Mouse (Mus musculus): ENCODE data around the gene Olfr834. TPM values are rescaled to one million over a fixed set of nuclear protein-coding genes. Genes with fewer than 3 reads are reported as not detected.

Olfr834 gene
- polyA plus RNA-seq (2015; fragmentation: Nextera tagmentation; extraction: Ambion mirVana), result not detected in 2 replicates

GRCm38 (mm10) chr9:18987690-18988089 lies at the start of gene Olfr834:
Olfr834 (plus strand) TSS chr9:18987990.
- no peak within 1 kb of the TSS for H3K4me2 ChIP-seq (ENCODE audit: low read depth, low read length)
- H3K36me3 ChIP-seq (ENCODE audit: control insufficient read depth, insufficient read depth), result no peaks in the 10 kb centered on the region
- no peak for ATAC-seq (replicated peaks; ENCODE audit: extremely low read depth, insufficient read depth, low FRiP score)
- H3K27ac ChIP-seq (ENCODE audit: low read length), result no peak within 1 kb of the TSS
- no peaks in the 10 kb centered on the region for H3K4me1 ChIP-seq (ENCODE audit: control insufficient read depth, insufficient read depth, low read length)
- WGBS, result 83% methylated on average over 3 of the region's 3 CpGs
- H3K9ac ChIP-seq (ENCODE audit: low read length), result no peak within 1 kb of the TSS
- H3K9me3 ChIP-seq (replicated peaks; ENCODE audit: control insufficient read depth, low read length), result peaks cover 2% of the 10 kb centered on the region; the same call in 1 of the 2 replicates
- no peak within 1 kb of the TSS for H3K4me3 ChIP-seq (ENCODE audit: low read length)
- no peaks in the 10 kb centered on the region for H3K27me3 ChIP-seq (ENCODE audit: control insufficient read depth, insufficient read depth, low read length)

GRCm38 (mm10) chr9:18962021-18962420 lies 25.8 kb upstream of the Olfr834 start:
- no peak overlapping the region for H3K9ac ChIP-seq (ENCODE audit: low read length)
- H3K27ac ChIP-seq (ENCODE audit: low read length), result no peak overlapping the region
- no peaks in the 10 kb centered on the region for H3K4me1 ChIP-seq (ENCODE audit: control insufficient read depth, insufficient read depth, low read length)
- no peaks in the 10 kb centered on the region for H3K9me3 ChIP-seq (replicated peaks; ENCODE audit: control insufficient read depth, low read length)
- H3K4me3 ChIP-seq (ENCODE audit: low read length), result no peak overlapping the region
- no peaks in the 10 kb centered on the region for H3K36me3 ChIP-seq (ENCODE audit: control insufficient read depth, insufficient read depth)
- ATAC-seq (replicated peaks; ENCODE audit: extremely low read depth, insufficient read depth, low FRiP score), result no peak
- H3K27me3 ChIP-seq (ENCODE audit: control insufficient read depth, insufficient read depth, low read length), result no peaks in the 10 kb centered on the region
- H3K4me2 ChIP-seq (ENCODE audit: low read depth, low read length), result no peak overlapping the region

GRCm38 (mm10) chr9:19032435-19032834 lies 44.6 kb downstream of the Olfr834 start, which contains the start of gene Olfr835:
Olfr835 (plus strand) TSS chr9:19032735.
- peaks cover 6% of the 10 kb centered on the region; the same call in 1 of the 2 replicates for H3K9me3 ChIP-seq (replicated peaks; ENCODE audit: control insufficient read depth, low read length)
- no peaks in the 10 kb centered on the region for H3K36me3 ChIP-seq (ENCODE audit: control insufficient read depth, insufficient read depth)
- no peak within 1 kb of the TSS for H3K4me3 ChIP-seq (ENCODE audit: low read length)
- WGBS, result 40% methylated on average over 1 of the region's 1 CpGs
- no peak for ATAC-seq (replicated peaks; ENCODE audit: extremely low read depth, insufficient read depth, low FRiP score)
- no peak within 1 kb of the TSS for H3K27ac ChIP-seq (ENCODE audit: low read length)
- no peaks in the 10 kb centered on the region for H3K27me3 ChIP-seq (ENCODE audit: control insufficient read depth, insufficient read depth, low read length)
- no peaks in the 10 kb centered on the region for H3K4me1 ChIP-seq (ENCODE audit: control insufficient read depth, insufficient read depth, low read length)
- H3K4me2 ChIP-seq (ENCODE audit: low read depth, low read length), result no peak within 1 kb of the TSS
- no peak within 1 kb of the TSS for H3K9ac ChIP-seq (ENCODE audit: low read length)

Other genes starting within 250 kb of the Olfr834 start
- 0.04 TPM in 1 of 2 replicates, not detected in the other for gene Olfr24, start 224.0 kb upstream of the Olfr834 start, polyA plus RNA-seq (2015; fragmentation: Nextera tagmentation; extraction: Ambion mirVana)
- not detected in 2 replicates for gene Olfr828, start 168.5 kb upstream of the Olfr834 start, polyA plus RNA-seq (2015; fragmentation: Nextera tagmentation; extraction: Ambion mirVana)
- not detected in 2 replicates for gene Olfr829, start 133.1 kb upstream of the Olfr834 start, polyA plus RNA-seq (2015; fragmentation: Nextera tagmentation; extraction: Ambion mirVana)
- gene Olfr830, start 113.3 kb upstream of the Olfr834 start, polyA plus RNA-seq (2015; fragmentation: Nextera tagmentation; extraction: Ambion mirVana), result not detected in 2 replicates
- gene Olfr832, start 50.9 kb upstream of the Olfr834 start, polyA plus RNA-seq (2015; fragmentation: Nextera tagmentation; extraction: Ambion mirVana), result not detected in 2 replicates
- gene Olfr835, start 44.7 kb downstream of the Olfr834 start, polyA plus RNA-seq (2015; fragmentation: Nextera tagmentation; extraction: Ambion mirVana), result not detected in 2 replicates
- not detected in 2 replicates for gene Olfr836, start 132.4 kb downstream of the Olfr834 start, polyA plus RNA-seq (2015; fragmentation: Nextera tagmentation; extraction: Ambion mirVana)
- gene Olfr837, start 148.3 kb downstream of the Olfr834 start, polyA plus RNA-seq (2015; fragmentation: Nextera tagmentation; extraction: Ambion mirVana), result not detected in 2 replicates
- not detected in 2 replicates for gene Olfr839-ps1, start 189.3 kb downstream of the Olfr834 start, polyA plus RNA-seq (2015; fragmentation: Nextera tagmentation; extraction: Ambion mirVana)

Data from heart, embryonic 16.5 days (tissue).